Mouse (Mus musculus): ENCODE measurements around the gene Pus7l.

Gene Pus7l

GRCm38 (mm10) chr15:94480248-94480647 is 63.1 kb downstream of the Pus7l start:
- in situ Hi-C loops (cut with MboI, MseI) = no loop called here

- in situ Hi-C loops (cut with MboI, MseI) = no loop called here
These were observed 63.7 kb downstream of the Pus7l start for GRCm38 (mm10) chr15:94479513-94480136.

- in situ Hi-C loops (cut with MboI, MseI) = no loop called here
These were observed 64.6 kb downstream of the Pus7l start for GRCm38 (mm10) chr15:94478706-94479105.

GRCm38 (mm10) chr15:94477287-94477686 is 66.1 kb downstream of the Pus7l start:
- in situ Hi-C loops (cut with MboI, MseI) = no loop called here

GRCm38 (mm10) chr15:94475975-94476374 is 67.4 kb downstream of the Pus7l start:
- in situ Hi-C loops (cut with MboI, MseI) = no loop called here
